Mouse (Mus musculus): ENCODE data around the gene Cep85l.

DNA sequence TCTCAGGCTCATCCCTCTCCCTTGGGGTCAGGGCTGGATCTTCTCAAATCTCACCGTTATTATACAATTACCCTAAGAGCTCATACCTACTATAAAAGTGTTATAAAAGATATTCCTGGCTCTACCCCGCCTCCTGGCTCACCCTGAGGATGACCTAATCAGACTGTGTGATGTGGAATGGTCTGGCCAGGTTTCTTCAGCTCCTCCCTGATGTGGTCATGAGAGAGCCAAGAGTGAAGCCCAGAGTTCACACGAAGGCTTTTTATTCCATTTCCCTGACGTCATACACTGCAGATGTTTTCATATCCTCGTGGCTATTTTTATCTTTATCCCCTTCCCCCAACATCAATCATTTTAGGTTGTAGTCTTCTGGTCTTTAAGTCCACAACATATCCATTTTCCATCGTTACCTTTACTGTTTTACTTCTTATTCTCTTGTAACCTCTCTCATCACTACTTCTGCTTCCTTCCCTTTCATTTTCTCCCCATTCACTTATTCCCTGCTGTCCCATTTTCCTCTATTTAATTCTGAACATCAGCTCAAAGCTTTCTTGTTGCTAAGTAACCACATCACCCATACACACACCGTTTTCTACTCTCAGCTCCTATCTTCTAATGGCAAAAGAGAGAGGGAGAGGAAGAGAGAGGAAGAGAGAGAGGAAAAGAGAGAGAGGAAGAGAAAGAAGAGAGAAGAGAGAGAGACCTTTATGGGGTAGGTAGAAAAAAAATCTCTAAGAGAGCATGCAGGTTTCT lies 49.1 kb upstream of the Cep85l start:
- TF ChIP-seq CTCF (IDR thresholded peaks at IDR 0.05; ENCODE audit: low read depth, low read length) (no peak), POLR2A (IDR thresholded peaks at IDR 0.05; ENCODE audit: borderline replicate concordance, low read depth, low read length) (no peak)
